Mouse (Mus musculus): ENCODE results near the gene Ccdc169.

The Ccdc169 gene

GRCm38 (mm10) chr3:55122336-55122870, 14.7 kb upstream of the Ccdc169 start:
- DNase-seq (ENCODE audit: low read depth in 1 of 2, low spot score in 2 of 2): no peak

DNA sequence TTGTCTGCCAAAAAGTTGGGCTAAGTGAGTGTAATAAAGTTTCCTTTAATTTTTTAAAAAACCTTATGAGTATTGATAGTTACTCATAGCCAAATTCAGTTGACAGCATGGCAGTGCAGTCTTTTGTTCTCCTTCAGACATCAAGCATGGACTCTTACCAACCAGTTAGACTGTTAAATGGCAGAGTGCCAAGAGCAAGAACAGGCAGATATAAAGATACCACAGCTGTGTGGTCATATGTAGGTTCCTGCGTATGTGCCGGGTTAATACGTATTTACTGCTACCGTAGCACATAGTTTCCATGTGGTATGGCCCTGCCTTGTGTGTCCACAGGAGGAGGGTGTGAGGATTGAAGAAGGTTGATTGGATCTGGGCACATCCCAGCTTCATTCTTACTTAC, 14.1 kb upstream of the Ccdc169 start:
- no peak for DNase-seq (ENCODE audit: low read depth in 1 of 2, low spot score in 2 of 2)

DNA sequence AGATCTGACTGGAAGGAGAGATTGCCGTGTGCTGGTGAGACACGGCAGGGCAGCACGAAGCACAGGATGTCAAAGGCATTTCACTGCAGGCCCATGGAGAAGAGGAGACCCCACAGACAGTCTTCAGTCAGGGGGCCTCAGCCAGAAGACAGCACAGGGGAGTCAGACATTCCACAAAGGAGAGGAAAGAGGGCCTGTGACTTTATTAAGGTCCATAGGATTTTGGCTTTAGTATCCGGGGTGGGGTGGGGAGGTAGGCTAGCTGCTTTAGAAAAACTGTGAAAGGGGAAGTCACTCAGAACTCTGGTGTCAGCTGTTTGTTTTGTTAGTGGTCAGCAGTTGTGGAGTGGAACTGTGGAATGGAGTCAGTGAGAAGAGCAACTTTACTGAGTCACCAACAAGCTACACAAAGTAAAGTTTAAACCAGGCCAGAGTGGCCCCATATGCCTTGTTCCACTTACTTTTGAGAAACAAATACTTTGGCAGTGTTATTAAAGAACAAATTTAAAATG, 7.9 kb upstream of the Ccdc169 start:
- no peak for DNase-seq (ENCODE audit: low read depth in 1 of 2, low spot score in 2 of 2)

GRCm38 (mm10) chr3:55131576-55132233, 5.4 kb upstream of the Ccdc169 start:
- DNase-seq (ENCODE audit: low read depth in 1 of 2, low spot score in 2 of 2): no peak

DNA sequence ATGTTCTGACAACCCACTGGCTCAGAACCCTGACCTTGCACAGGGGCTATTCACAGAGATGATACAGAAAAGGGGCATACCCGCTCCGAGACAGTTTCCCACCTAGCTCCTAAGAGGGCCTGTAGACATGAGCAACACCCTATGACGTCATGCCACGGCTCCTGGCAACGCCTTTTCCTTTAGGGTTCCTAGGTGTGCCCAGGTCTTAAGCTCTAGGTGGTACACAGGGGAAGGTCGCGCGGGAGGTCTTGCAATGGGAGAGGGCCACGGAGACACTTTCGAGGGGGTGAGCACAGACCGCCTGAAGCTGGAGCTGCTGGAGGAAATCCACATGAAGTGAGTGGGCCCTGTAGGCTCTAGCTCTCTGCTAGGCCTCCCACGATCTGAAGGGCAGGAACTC, 2.7 kb downstream of the Ccdc169 start:
- no peak for DNase-seq (ENCODE audit: low read depth in 1 of 2, low spot score in 2 of 2)

- DNase-seq (ENCODE audit: low read depth in 1 of 2, low spot score in 2 of 2): no peak
Measured at GRCm38 (mm10) chr3:55141401-55141800, 4.3 kb downstream of the Ccdc169 start.

GRCm38 (mm10) chr3:55144916-55145315, 7.8 kb downstream of the Ccdc169 start:
- DNase-seq (ENCODE audit: low read depth in 1 of 2, low spot score in 2 of 2): no peak

- no peak for DNase-seq (ENCODE audit: low read depth in 1 of 2, low spot score in 2 of 2)
Measured at GRCm38 (mm10) chr3:55146441-55146840, 9.3 kb downstream of the Ccdc169 start.

DNA sequence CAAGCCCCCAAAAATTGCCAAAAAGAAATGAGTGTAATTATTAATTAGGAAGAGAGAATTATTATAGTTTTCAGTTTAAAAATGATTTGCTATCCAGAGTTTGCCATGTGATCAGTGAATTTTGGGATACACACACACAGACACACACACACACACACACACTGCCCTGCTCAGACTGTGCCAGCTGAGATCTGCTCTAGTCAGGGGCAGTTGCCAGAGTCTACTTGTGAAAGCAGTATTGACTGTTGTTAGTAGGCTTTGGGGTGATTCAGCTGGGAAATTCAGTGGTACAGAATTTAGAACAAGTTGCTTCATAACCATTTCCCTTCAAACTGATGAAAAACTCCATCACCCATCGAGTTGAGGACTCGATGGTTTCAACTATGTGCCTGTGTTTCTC, 10.0 kb downstream of the Ccdc169 start:
- no peak for DNase-seq (ENCODE audit: low read depth in 1 of 2, low spot score in 2 of 2)

DNA sequence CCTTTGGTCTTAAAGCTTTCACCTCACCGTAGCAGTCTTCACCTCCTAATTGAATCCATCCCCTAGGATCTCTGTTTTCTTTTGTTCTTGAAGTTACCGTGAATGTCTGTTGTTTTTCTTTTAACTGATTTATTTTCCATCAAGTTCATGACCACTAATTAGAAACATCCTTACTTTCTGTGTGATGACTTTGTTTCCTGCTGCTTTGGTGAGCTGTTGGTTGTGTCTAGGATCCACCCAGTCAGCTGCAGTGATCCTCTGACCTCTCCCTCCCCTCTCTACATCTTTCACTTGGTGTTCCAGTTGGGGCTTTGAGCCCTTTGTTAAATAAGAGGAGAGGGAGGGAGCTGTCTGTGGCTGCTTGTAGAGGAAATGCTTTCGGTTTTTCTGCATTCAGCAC, 11.0 kb downstream of the Ccdc169 start:
- no peak for DNase-seq (ENCODE audit: low read depth in 1 of 2, low spot score in 2 of 2)

DNA sequence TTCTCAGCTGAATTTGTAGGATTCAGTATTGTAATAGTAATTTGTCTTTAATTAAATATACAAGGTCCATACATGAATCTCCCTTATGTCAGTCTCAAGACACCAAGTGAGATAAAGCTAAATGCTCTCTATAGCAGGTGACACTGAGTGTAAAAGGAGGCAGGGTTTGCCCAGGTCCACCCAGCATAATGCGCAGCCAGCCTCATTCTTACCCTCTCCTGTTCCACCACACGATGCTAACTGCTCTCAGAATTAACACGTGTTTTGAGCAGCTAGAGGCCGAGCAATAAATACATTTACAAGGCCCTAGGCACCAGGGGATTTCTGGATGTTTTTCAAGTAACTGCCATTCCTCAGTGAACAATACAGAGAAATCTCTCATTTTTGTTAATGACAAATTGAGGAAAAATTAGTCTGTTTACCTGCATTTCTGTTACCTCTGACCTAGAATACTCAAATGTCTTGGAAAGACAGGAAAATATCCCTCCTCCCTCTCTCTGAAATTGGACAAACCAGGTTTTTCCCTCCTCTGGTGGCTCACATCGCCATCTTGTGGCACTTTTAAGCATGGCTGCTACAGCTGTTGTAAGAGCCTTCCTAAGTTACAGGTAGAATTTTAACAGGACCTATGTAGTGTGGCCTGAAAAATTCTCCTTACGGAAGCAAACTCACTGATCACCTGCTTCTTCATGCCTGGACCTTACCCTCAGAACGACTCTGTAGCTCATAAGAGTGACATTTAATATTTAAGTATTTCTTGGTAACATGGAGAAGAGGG, 14.7 kb downstream of the Ccdc169 start:
- DNase-seq (ENCODE audit: low read depth in 1 of 2, low spot score in 2 of 2): no peak

GRCm38 (mm10) chr3:55152673-55153334, 15.7 kb downstream of the Ccdc169 start:
- no peak for DNase-seq (ENCODE audit: low read depth in 1 of 2, low spot score in 2 of 2)

- DNase-seq (ENCODE audit: low read depth in 1 of 2, low spot score in 2 of 2): no peak
Measured at GRCm38 (mm10) chr3:55154163-55154562, 17.0 kb downstream of the Ccdc169 start.

GRCm38 (mm10) chr3:55157413-55157812, 20.3 kb downstream of the Ccdc169 start:
- DNase-seq (ENCODE audit: low read depth in 1 of 2, low spot score in 2 of 2): no peak

- no peak for DNase-seq (ENCODE audit: low read depth in 1 of 2, low spot score in 2 of 2)
Measured at GRCm38 (mm10) chr3:55161144-55161543, 24.0 kb downstream of the Ccdc169 start.

GRCm38 (mm10) chr3:55163510-55163909, 26.4 kb downstream of the Ccdc169 start:
- no peak for DNase-seq (ENCODE audit: low read depth in 1 of 2, low spot score in 2 of 2)

DNA sequence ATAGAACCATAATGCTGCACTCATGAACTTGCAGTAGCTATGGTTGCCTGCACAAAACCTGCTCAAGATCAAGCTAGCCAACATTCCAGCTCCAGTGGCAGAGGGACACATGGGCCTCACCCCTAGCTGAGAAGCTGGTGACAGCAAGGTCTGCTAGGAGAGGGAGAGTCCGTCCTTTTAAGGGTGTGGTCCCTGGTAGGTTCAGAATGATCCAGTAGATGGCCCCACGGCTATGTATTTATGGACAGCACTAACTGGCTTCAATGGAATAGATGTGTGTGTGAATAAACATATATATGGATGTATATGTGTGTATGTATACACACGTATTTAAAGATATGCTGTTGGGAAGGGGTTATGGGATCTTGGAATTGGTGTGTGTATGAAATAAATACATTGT, 35.3 kb downstream of the Ccdc169 start:
- DNase-seq (ENCODE audit: low read depth in 1 of 2, low spot score in 2 of 2): no peak

- no peak for DNase-seq (ENCODE audit: low read depth in 1 of 2, low spot score in 2 of 2)
Measured at GRCm38 (mm10) chr3:55177271-55177670, 40.1 kb downstream of the Ccdc169 start.

DNA sequence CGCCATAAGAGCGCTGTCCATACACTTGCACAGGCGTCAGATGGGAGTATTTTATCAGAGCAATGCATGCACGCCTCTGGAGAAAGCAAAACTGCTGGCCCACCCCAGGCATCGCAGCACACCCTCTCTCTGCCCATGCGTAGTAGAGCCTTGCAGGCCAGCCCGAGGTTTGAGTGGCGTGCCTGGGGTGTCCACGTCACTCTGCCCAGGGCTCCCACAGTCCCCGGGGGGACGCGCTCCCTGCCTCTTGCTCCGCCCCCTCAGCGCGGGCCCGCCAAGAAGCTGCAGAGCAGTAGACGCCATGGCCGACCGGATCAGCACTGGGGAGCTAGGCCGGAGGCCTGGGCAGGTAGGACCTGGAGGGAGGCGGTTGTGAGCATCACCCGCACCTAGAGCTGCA, 44.6 kb downstream of the Ccdc169 start, which contains the start of gene Sohlh2:
Gene Sohlh2, plus strand, starts transcription at position 263 of the 400 bp plus-strand sequence.
- DNase-seq (ENCODE audit: low read depth in 1 of 2, low spot score in 2 of 2): no peak

GRCm38 (mm10) chr3:55191668-55192067, 54.5 kb downstream of the Ccdc169 start:
- DNase-seq (ENCODE audit: low read depth in 1 of 2, low spot score in 2 of 2): no peak

DNA sequence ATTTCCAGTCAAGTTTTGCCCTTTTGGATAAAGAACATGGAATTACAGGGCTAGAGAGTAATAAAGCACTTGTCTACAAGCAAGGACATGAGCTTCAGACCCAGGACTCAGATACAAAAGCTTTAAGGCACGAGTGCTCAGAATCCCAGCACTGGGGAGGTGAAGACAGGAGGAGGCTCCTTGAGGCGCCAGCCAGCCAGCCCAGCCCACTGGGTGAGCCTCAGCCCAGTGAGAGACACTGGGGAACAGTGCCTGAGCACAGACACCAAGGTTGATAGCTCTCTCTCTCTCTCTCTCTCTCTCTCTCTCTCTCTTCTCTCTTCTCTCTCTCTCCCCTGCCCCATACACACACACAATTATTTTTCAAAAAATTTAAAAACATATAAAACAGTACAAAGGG, 56.2 kb downstream of the Ccdc169 start:
- DNase-seq (ENCODE audit: low read depth in 1 of 2, low spot score in 2 of 2): no peak

DNA sequence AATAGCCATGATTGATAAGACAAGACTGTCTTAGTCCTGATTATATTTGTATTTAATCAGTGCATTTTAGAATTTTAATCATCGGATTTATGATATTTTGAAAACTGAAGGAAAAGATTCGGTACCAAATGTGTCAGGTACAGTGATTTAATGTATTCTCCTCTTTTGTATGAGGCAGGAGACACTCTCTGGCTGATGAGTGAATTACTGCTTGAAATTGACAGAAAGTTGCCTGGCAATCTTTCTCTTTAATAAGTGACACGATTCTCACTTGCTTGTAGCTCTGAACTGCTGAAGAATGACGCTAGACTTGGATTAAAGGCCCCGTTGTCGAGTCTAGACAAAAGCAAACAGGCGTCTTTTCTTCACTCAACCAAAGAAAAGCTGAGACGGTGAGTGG, 57.7 kb downstream of the Ccdc169 start:
- no peak for DNase-seq (ENCODE audit: low read depth in 1 of 2, low spot score in 2 of 2)
